Mouse (Mus musculus) lung, adult 10 weeks (tissue): ENCODE measurements around the gene Sertad3. TPM values are rescaled to one million over a fixed set of nuclear protein-coding genes. Genes with fewer than 3 reads are reported as not detected.

ENCODE experiments used
- polyA plus RNA-seq: library from polyadenylated mRNA; stranded (reverse); fragments of 350-450 nt; fragmentation: Illumina TruSeq; extraction: RNeasy Lipid Tissue Mini Kit (QIAGEN cat#74804); gene quantifications from one replicate; pipeline ENCODE4 v1.2.3, GENCODE M21; 2014; ENCODE audit warnings: low read depth, low replicate concordance; ENCODE audit not compliant: insufficient read depth

Sertad3 gene
- polyA plus RNA-seq, result 13.6 TPM

GRCm38 (mm10) chr7:27473156-27473834 is at the start of gene Sertad3:
Sertad3 (plus strand) TSS chr7:27473768.

GRCm38 (mm10) chr7:27447419-27448286 is 25.9 kb upstream of the Sertad3 start, which contains the start of the genes Sptbn4 and Blvrb:
Sptbn4 (minus strand) TSS chr7:27447686.
Blvrb (plus strand) TSS chr7:27447978.

GRCm38 (mm10) chr7:27486770-27487697 is 13.5 kb downstream of the Sertad3 start, which contains the start of gene Sertad1:
Sertad1 (plus strand) TSS chr7:27486910.

GRCm38 (mm10) chr7:27499036-27499435 is 25.5 kb downstream of the Sertad3 start, which contains the start of gene Prx:
Prx (plus strand) TSS chr7:27499324.

GRCm38 (mm10) chr7:27522967-27523366 is 49.4 kb downstream of the Sertad3 start, which contains the start of gene Hipk4:
Hipk4 (plus strand) TSS chr7:27523267.

Other genes starting within 250 kb of the Sertad3 start
- 4.7 TPM for gene Itpkc, start 245.1 kb upstream of the Sertad3 start, polyA plus RNA-seq
- gene Coq8b, start 240.7 kb upstream of the Sertad3 start, polyA plus RNA-seq, result 28.4 TPM
- 7.2 TPM for gene Numbl, start 215.3 kb upstream of the Sertad3 start, polyA plus RNA-seq
- gene Ltbp4, start 136.1 kb upstream of the Sertad3 start, polyA plus RNA-seq, result 197 TPM
- gene Shkbp1, start 117.7 kb upstream of the Sertad3 start, polyA plus RNA-seq, result 25.2 TPM
- not detected for gene Gm20479, start 116.3 kb upstream of the Sertad3 start, polyA plus RNA-seq
- gene Sptbn4, start 26.1 kb upstream of the Sertad3 start, polyA plus RNA-seq, result 0.08 TPM
- gene Blvrb, start 25.8 kb upstream of the Sertad3 start, polyA plus RNA-seq, result 48.4 TPM
- 48.4 TPM for gene Sertad1, start 13.1 kb downstream of the Sertad3 start, polyA plus RNA-seq
- 62.3 TPM for gene Prx, start 25.6 kb downstream of the Sertad3 start, polyA plus RNA-seq
- 0.24 TPM for gene Hipk4, start 49.5 kb downstream of the Sertad3 start, polyA plus RNA-seq
- gene Pld3, start 79.5 kb downstream of the Sertad3 start, polyA plus RNA-seq, result 72.1 TPM
- gene 2310022A10Rik, start 79.5 kb downstream of the Sertad3 start, polyA plus RNA-seq, result 9.6 TPM
- gene Akt2, start 117.8 kb downstream of the Sertad3 start, polyA plus RNA-seq, result 70.6 TPM
- not detected for gene Ttc9b, start 180.1 kb downstream of the Sertad3 start, polyA plus RNA-seq
- 13.4 TPM for gene Map3k10, start 200.8 kb downstream of the Sertad3 start, polyA plus RNA-seq
- gene Zfp607b, start 215.6 kb downstream of the Sertad3 start, polyA plus RNA-seq, result 1.6 TPM